Mouse (Mus musculus) left cerebral cortex, adult 9 months (tissue): Measurements from ENCODE around the gene Gm8369.
"Not testable (repeated sequence)": the region's sequence is repeated elsewhere in the genome, so short reads cannot be mapped to it uniquely, and the experiment has no call there.

Source experiments
- DNase-seq, 2 experiments: peaks; one replicate each; pipeline ENCODE4 v3.0.0; 2022; ENCODE audit warnings: low spot score in 2 of 2

Gene Gm8369

GRCm38 (mm10) chr19:11513458-11513857, 27.7 kb downstream of the Gm8369 start:
- DNase-seq, result no peak

GRCm38 (mm10) chr19:11516246-11516645, 30.5 kb downstream of the Gm8369 start, which contains the start of gene Ms4a6b:
Ms4a6b (plus strand) TSS chr19:11516512.
- DNase-seq, result no peak

GRCm38 (mm10) chr19:11516845-11517244, 31.1 kb downstream of the Gm8369 start:
- DNase-seq, result no peak

GRCm38 (mm10) chr19:11517373-11517772, 31.6 kb downstream of the Gm8369 start:
- not testable (repeated sequence) for DNase-seq

- DNase-seq, result not testable (repeated sequence)
Observed at GRCm38 (mm10) chr19:11518356-11518755, 32.6 kb downstream of the Gm8369 start.

- no peak for DNase-seq
Observed at GRCm38 (mm10) chr19:11520146-11520545, 34.4 kb downstream of the Gm8369 start.

GRCm38 (mm10) chr19:11533421-11533820, 47.7 kb downstream of the Gm8369 start:
- no peak for DNase-seq

- DNase-seq, result no peak
Observed at GRCm38 (mm10) chr19:11533888-11534445, 48.2 kb downstream of the Gm8369 start.

- no peak for DNase-seq
Observed at GRCm38 (mm10) chr19:11536593-11536992, 50.9 kb downstream of the Gm8369 start, which contains the start of gene Ms4a4d. Ms4a4d (plus strand) TSS chr19:11536801.

GRCm38 (mm10) chr19:11537336-11537735, 51.6 kb downstream of the Gm8369 start:
- DNase-seq, result no peak

GRCm38 (mm10) chr19:11540166-11540821, 54.6 kb downstream of the Gm8369 start:
- not testable (repeated sequence) for DNase-seq

- DNase-seq, result not testable (repeated sequence)
Observed at GRCm38 (mm10) chr19:11544383-11544782, 58.6 kb downstream of the Gm8369 start.

- no peak for DNase-seq
Observed at GRCm38 (mm10) chr19:11547911-11548310, 62.2 kb downstream of the Gm8369 start.

- no peak for DNase-seq
Observed at GRCm38 (mm10) chr19:11554726-11555125, 69.0 kb downstream of the Gm8369 start.

- DNase-seq, result not testable (repeated sequence)
Observed at GRCm38 (mm10) chr19:11559560-11559959, 73.8 kb downstream of the Gm8369 start.
